Mouse (Mus musculus) midbrain, embryonic 13.5 days (tissue): ENCODE results near the gene Akr1b8. TPM values are rescaled to one million over a fixed set of nuclear protein-coding genes. Genes with fewer than 3 reads are reported as not detected.
"Not testable (repeated sequence)": the region's sequence is repeated elsewhere in the genome, so short reads cannot be mapped to it uniquely, and the experiment has no call there.

Experiments used
- ATAC-seq: fragments of 200-750 bp; cut with Nextera tagmentation; 2 replicates; pipeline ENCODE4 v1.8.0; 2017; ENCODE audit warnings: mild to moderate bottlenecking, moderate TSS enrichment, moderate library complexity
- H3K27ac ChIP-seq: fragments of 300-500 bp; sonication (generic); 2 replicates; pipeline ENCODE4 v1.5.1; 2015; ENCODE audit warnings: inconsistent platforms, mild to moderate bottlenecking, moderate library complexity
- H3K27me3 ChIP-seq: fragments of 300-500 bp; sonication (generic); 2 replicates; pipeline ENCODE4 v1.6.1; 2015; ENCODE audit warnings: mild to moderate bottlenecking, inconsistent platforms
- H3K36me3 ChIP-seq: fragments of 300-500 bp; sonication (generic); 2 replicates; pipeline ENCODE4 v1.6.1; 2015; ENCODE audit warnings: mild to moderate bottlenecking, inconsistent platforms
- H3K4me1 ChIP-seq: fragments of 300-500 bp; sonication (generic); replicated peaks from 2 replicates; pipeline ENCODE4 v1.6.1; 2015; ENCODE audit warnings: inconsistent platforms
- H3K4me2 ChIP-seq: fragments of 300-500 bp; sonication (generic); replicated peaks from 2 replicates; pipeline ENCODE4 v1.6.1; 2015; ENCODE audit warnings: moderate library complexity, mild to moderate bottlenecking, inconsistent platforms
- H3K4me3 ChIP-seq: fragments of 300-500 bp; sonication (generic); replicated peaks from 2 replicates; pipeline ENCODE4 v1.5.1; 2015; ENCODE audit warnings: mild to moderate bottlenecking, inconsistent platforms
- H3K9ac ChIP-seq: fragments of 300-500 bp; sonication (generic); replicated peaks from 2 replicates; pipeline ENCODE4 v1.6.1; 2015; ENCODE audit warnings: mild to moderate bottlenecking, inconsistent platforms
- H3K9me3 ChIP-seq: fragments of 300-500 bp; sonication (generic); 2 replicates; pipeline ENCODE4 v1.6.1; 2016; ENCODE audit warnings: mild to moderate bottlenecking, inconsistent platforms
- WGBS: fragments of 180-500 bp; shearing (Covaris S2); methylation state at CpG from one replicate; pipeline ENCODE4 v1.1.7; 2015; 5-methylcytosine and 5-hydroxymethylcytosine counted together
- polyA plus RNA-seq: library from polyadenylated mRNA; unstranded; fragments of >200 nt; fragmentation: Nextera tagmentation; extraction: Ambion mirVana; gene quantifications from 2 replicates; pipeline ENCODE4 v1.2.1, GENCODE M21; 2015

The Akr1b8 gene
- polyA plus RNA-seq, 1 experiment from 2014 or later, result 6.8 TPM

GRCm38 (mm10) chr6:34352401-34352800, 1.5 kb upstream of the Akr1b8 start:
- WGBS, result 88% methylated on average over 3 of the region's 3 CpGs
- no peak for ATAC-seq
- Histone ChIP-seq H3K9me3 (no peaks in the 10 kb centered on the region), H3K27me3 (no peaks in the 10 kb centered on the region), H3K27ac (no peak overlapping the region), H3K4me1 (peaks cover 8% of the 10 kb centered on the region), H3K36me3 (no peaks in the 10 kb centered on the region), H3K4me2 (no peak overlapping the region), H3K9ac (no peak overlapping the region), H3K4me3 (no peak overlapping the region)

- whole genome bisulfite sequencing, result 80% methylated on average over 8 of the region's 8 CpGs
- Histone ChIP-seq H3K27me3 (no peaks in the 10 kb centered on the region), H3K27ac (no peak overlapping the region), H3K4me1 (peaks cover 8% of the 10 kb centered on the region), H3K9ac (no peak overlapping the region), H3K9me3 (no peaks in the 10 kb centered on the region), H3K4me3 (0 out of 2 replicates have a peak overlapping the region, but pooled peaks have one; percentile 22), H3K36me3 (no peaks in the 10 kb centered on the region), H3K4me2 (peak overlapping the region; percentile 49)
- no peak for ATAC-seq
Observed at GRCm38 (mm10) chr6:34354354-34355348, 732 bp downstream of the Akr1b8 start.

DNA sequence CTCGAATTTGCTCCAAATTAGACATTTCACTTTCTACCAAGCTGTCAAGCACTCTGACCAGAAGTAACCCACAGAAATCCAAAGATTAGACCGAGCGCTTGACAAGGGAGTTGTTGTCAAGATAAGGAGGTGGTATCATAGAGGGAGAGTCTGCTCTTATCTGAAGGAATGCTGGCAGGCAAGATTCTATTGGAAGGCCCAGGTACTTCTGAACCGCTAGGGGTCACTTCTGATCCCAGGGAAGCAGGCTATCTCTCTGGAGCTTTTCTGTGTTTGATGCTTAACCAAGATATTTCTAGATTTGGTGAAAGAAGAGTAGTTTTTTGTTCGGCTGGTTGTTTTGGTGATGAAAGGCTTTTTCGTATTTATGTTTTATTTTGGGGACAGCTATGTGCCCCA, 1.4 kb downstream of the Akr1b8 start:
- ATAC-seq, result no peak
- no peak overlapping the region for H3K4me2 ChIP-seq
- no peak overlapping the region for H3K9ac ChIP-seq
- H3K27me3 ChIP-seq, result no peaks in the 10 kb centered on the region
- peaks cover 8% of the 10 kb centered on the region for H3K4me1 ChIP-seq
- H3K9me3 ChIP-seq, result no peaks in the 10 kb centered on the region
- no peaks in the 10 kb centered on the region for H3K36me3 ChIP-seq
- 85% methylated on average over 6 of the region's 6 CpGs for WGBS
- no peak overlapping the region for H3K27ac ChIP-seq
- H3K4me3 ChIP-seq, result no peak overlapping the region

GRCm38 (mm10) chr6:34355841-34356240, 1.9 kb downstream of the Akr1b8 start:
- H3K4me1 ChIP-seq, result peaks cover 8% of the 10 kb centered on the region
- no peaks in the 10 kb centered on the region for H3K9me3 ChIP-seq
- H3K36me3 ChIP-seq, result no peaks in the 10 kb centered on the region
- H3K27ac ChIP-seq, result no peak overlapping the region
- H3K27me3 ChIP-seq, result no peaks in the 10 kb centered on the region
- no peak overlapping the region for H3K9ac ChIP-seq
- no peak overlapping the region for H3K4me2 ChIP-seq
- 88% methylated on average over 9 of the region's 9 CpGs for WGBS
- no peak for ATAC-seq
- no peak overlapping the region for H3K4me3 ChIP-seq

DNA sequence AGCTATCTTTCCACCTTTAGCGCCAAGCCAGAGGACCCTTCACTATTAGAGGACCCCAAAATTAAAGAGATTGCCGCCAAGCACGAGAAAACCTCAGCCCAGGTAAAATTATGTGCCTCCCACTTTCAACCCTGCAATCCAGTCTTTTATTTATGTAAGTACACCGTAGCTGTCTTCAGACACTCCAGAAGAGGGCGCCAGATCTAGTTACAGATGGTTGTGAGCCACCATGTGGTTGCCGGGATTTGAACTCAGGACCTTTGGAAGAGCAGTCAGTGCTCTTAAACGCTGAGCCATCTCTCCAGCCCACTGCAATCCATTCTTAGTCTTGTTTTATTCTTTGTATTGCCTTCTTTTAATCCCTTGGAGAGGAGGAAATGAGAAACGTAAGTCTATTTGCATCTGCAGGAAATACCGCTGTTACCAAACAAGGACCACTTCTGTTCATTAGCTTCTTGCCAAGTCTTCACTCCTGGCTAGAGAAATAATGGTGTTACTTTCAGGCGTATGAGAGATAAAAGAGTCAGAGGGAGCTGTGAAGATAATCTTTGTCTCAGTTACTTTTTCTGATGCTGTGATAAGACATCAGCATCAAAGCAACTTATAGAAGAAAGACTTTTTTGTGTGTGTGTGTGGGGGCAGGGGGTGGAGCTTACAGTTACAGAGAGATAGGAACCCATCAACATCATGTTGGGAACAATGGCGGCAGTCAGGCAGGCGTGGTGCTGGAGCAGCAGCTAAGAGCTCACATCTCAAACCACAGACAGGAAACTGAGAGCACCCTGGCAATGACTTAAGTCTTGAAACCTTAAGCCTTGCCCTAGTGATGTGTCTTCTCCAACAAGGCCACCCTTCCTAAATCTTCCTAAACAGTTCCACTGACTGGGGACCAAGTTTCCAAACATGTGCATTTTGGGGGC, 10.6 kb downstream of the Akr1b8 start:
- H3K9me3 ChIP-seq, result no peaks in the 10 kb centered on the region

GRCm38 (mm10) chr6:34367998-34368397, 14.1 kb downstream of the Akr1b8 start:
- H3K27ac ChIP-seq, result no peak overlapping the region
- 84% methylated on average over 9 of the region's 9 CpGs for WGBS

More for the DNA sequence above, 10.6 kb downstream of the Akr1b8 start:
- Histone ChIP-seq H3K4me1 (peaks cover 6% of the 10 kb centered on the region; the same call in 1 of the 2 replicates), H3K36me3 (no peaks in the 10 kb centered on the region), H3K27ac (no peak overlapping the region), H3K4me2 (no peak overlapping the region), H3K9ac (no peak overlapping the region), H3K27me3 (no peaks in the 10 kb centered on the region), H3K4me3 (no peak overlapping the region)
- 88% methylated on average over 12 of the region's 12 CpGs for WGBS
- no peak for ATAC-seq

GRCm38 (mm10) chr6:34370081-34370480, 16.2 kb downstream of the Akr1b8 start:
- ATAC-seq, result no peak
- Histone ChIP-seq H3K36me3 (no peaks in the 10 kb centered on the region), H3K4me3 (no peak overlapping the region), H3K4me1 (peaks cover 6% of the 10 kb centered on the region; the same call in 1 of the 2 replicates), H3K27ac (no peak overlapping the region), H3K9me3 (no peaks in the 10 kb centered on the region), H3K4me2 (no peak overlapping the region), H3K9ac (no peak overlapping the region), H3K27me3 (no peaks in the 10 kb centered on the region)
- WGBS, result 80% methylated on average over 8 of the region's 8 CpGs

More at GRCm38 (mm10) chr6:34367998-34368397, 14.1 kb downstream of the Akr1b8 start:
- no peak for ATAC-seq
- Histone ChIP-seq H3K9me3 (no peaks in the 10 kb centered on the region), H3K36me3 (no peaks in the 10 kb centered on the region), H3K4me1 (peaks cover 6% of the 10 kb centered on the region; the same call in 1 of the 2 replicates), H3K4me3 (no peak overlapping the region), H3K27me3 (no peaks in the 10 kb centered on the region), H3K4me2 (no peak overlapping the region), H3K9ac (no peak overlapping the region)

DNA sequence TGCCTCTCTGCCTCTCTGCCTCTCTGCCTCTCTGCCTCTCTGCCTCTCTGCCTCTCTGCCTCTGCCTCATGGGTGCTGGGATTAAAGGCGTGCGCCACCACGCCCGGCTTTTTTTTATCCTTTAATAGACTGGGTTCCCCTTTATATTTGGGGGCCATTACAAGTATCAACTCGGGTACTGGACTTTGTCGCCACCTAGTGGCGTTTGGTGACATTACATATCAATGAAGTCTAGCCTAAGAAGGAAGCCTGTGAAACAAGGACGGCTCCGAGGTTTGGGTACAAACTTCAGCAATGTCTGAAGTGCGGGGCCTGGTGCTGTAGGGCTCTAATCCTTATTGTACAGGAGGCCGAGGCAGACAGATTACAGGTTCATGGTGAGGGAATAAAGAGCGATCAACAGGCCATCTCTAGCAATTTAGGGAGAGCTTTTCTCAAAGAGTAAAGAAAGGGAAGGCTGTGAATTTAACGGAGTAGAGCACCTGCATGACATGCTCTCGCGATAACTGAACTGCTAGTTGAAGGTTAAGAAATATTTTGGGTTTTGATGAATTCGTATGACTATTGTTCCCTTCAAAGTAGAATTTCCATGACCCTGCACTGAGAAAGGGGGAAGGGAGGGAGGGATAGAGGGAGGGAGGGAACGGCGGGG, 17.9 kb downstream of the Akr1b8 start:
- Histone ChIP-seq H3K27ac (no peak overlapping the region), H3K27me3 (no peaks in the 10 kb centered on the region), H3K4me3 (no peak overlapping the region), H3K4me2 (peak overlapping the region; percentile 27; the same call in 1 of the 2 replicates), H3K4me1 (peaks cover 6% of the 10 kb centered on the region; the same call in 1 of the 2 replicates), H3K9me3 (no peaks in the 10 kb centered on the region), H3K36me3 (no peaks in the 10 kb centered on the region), H3K9ac (no peak overlapping the region)
- ATAC-seq, result no peak
- 22% methylated on average over 18 of the region's 18 CpGs for WGBS

DNA sequence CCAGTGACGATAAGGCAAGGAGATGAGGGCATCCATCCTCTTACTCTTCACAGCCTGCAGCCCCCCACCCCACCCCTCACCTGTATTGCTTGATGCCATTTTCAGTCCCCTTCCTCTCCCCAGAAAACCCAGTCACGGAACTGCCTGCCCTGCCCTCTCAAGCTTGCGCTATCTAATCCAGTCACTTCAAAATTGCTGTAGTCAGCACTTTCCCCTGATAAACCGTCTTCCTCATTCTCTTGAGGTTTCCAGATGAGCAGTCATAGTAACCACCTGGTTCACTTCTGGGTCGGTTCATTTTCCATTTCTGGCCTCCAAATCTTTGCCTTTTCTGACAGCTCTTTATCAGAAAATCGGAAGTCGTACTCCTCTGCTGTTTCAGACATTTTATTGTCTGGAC, 19.9 kb downstream of the Akr1b8 start:
- Histone ChIP-seq H3K27ac (no peak overlapping the region), H3K36me3 (no peaks in the 10 kb centered on the region), H3K27me3 (no peaks in the 10 kb centered on the region), H3K4me1 (peaks cover 3% of the 10 kb centered on the region; the same call in 1 of the 2 replicates), H3K9me3 (no peaks in the 10 kb centered on the region), H3K4me2 (no peak overlapping the region), H3K9ac (no peak overlapping the region), H3K4me3 (no peak overlapping the region)
- ATAC-seq, result no peak
- 77% methylated on average over 7 of the region's 7 CpGs for WGBS

- not testable (repeated sequence) for H3K9ac ChIP-seq, H3K27me3 ChIP-seq, ATAC-seq, H3K4me3 ChIP-seq, H3K27ac ChIP-seq, H3K4me2 ChIP-seq, H3K9me3 ChIP-seq, H3K36me3 ChIP-seq, H3K4me1 ChIP-seq
- WGBS, result 83% methylated on average over 5 of the region's 5 CpGs
Observed at GRCm38 (mm10) chr6:34375888-34376287, 22.0 kb downstream of the Akr1b8 start.

- Histone ChIP-seq H3K4me3 (no peak overlapping the region), H3K9me3 (no peaks in the 10 kb centered on the region), H3K27ac (no peak overlapping the region), H3K36me3 (no peaks in the 10 kb centered on the region), H3K4me1 (peaks cover 13% of the 10 kb centered on the region), H3K9ac (no peak overlapping the region), H3K27me3 (0 out of 2 replicates have a peak, but pooled peaks cover 3% of the 10 kb centered on the region), H3K4me2 (no peak overlapping the region)
- WGBS, result 46% methylated on average over 8 of the region's 8 CpGs
- no peak for ATAC-seq
Observed at GRCm38 (mm10) chr6:34383401-34383800, 29.5 kb downstream of the Akr1b8 start.
